Mouse (Mus musculus) cerebellum, postnatal 14 days (tissue): ENCODE data around the gene Prl6a1.

Experiments used
- DNase-seq, 2 experiments: peaks; one replicate each; pipeline ENCODE4 v3.0.0; 2021; ENCODE audit warnings: mixed read lengths in 2 of 2

Gene Prl6a1

DNA sequence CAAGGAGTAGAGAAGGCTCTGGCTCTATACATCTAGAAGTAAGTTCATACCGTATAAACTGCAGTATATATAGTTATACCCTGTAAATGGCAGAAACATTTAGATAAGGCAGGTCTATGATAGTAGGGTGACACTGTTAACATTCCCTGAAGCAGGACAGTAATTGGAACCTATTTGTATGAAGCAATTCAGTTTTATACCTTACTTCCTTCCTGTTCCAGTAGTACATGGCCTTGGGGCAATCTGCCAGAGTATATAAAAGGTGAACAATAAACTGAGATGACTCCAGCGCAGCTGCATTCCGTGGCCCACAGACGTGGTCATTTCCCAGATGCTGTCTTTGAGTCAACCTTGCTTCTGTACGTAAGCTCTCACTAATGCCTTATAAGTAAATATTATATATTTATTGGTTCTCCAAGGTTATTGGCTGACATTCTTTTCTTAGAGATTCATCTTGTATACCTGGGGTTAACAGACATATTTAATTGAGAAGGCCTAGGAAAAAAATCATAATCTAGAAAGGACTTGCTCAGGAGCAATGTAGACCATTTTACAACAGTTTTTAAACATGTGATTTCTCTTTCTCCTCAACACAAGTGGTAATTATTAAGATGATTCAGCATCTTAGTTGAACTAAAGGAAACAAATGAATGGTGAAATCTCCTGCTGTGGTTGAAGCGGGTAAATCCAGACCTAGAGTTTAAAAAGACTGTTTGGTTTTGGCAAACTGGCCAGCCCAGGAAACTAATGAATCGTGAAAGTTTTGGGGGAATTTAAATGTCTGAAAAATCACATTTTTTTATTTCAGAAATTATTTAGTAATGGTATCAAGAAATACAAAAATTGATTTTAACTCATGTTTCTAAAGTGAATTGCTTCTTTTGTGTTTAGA lies at the start of gene Prl6a1:
Gene Prl6a1, plus strand, starts transcription at position 294 of the 892 bp plus-strand sequence.
- DNase-seq: no peak

DNA sequence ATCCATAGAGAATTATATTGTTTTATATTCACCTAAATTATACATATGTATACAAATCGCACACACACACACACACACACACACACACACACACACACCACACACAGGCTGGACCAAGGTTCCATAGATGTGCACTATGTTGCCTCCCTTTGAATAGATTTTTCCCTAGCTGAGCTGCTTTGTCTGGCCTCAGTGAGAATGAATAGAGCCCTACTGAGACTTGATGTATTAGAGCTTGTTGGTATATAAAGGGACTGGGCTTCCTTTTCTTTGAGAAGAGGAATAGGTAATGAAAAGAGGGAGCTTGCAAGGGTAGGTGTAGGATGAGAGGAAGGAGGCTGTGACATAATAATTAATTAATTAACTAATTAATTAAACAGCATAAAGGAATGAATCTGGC lies 22.6 kb downstream of the Prl6a1 start:
- no peak for DNase-seq

DNA sequence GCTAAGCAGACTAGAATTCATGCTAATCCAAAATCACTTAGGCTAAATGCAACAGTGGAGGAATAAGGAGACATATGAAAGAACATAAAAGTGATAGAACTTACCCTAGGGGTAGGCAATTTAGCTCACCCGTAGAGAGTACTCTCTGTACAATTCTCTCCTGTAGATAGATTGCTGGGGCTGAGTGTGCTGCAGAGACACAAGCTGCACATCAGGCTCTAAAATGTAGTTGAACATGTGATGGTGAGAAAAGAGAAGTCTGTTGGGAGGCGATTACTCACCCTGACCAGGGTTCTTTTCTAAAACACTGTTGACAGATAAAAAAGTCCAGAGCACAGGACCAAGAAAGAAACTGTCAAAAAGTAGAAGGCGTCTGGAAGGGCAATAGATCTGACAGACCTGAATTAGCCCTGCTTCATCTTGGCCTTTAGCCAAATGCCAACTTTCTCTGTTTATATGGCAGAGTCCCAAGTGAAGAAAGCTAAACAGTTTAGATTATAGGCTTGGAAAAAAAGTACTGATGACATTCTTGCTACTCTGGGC lies 30.4 kb downstream of the Prl6a1 start:
- peak in 1 of 2 experiments; percentile 1 for DNase-seq

DNA sequence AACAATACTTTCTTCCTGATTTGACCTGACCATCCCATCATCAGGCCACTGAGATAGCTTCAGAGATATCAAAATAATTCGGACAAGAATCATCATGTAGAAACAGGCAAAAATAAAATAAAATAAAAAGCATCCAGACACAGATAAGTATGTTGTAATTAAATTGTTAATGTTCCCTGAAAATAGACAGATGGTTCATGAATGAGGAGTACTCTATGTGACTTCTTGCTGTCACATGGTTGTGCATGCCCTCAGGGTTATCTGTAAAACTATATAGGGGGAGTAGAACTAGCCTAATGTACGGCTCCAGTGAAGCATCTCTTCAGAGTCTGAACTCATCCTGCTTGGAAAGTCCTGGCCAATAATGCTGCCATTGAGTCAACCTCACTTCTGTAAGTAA lies 32.9 kb downstream of the Prl6a1 start, which contains the start of gene Prl8a2:
Gene Prl8a2, plus strand, starts transcription at position 301 of the 400 bp plus-strand sequence.
- DNase-seq: no peak
